Mouse (Mus musculus) embryonic fibroblast, embryonic 13.5 days (primary cell): ENCODE measurements around the gene Hist2h2ac.
A peak's percentile ranks its signal among the peaks of the same experiment; 100 is the strongest.

Experiments
- CTCF ChIP-seq: IDR thresholded peaks from 2 replicates; pipeline ENCODE4 v1.5.1; 2011; ENCODE audit warnings: mild to moderate bottlenecking, control low read depth, low read length, moderate library complexity, borderline replicate concordance; ENCODE audit not compliant: insufficient read depth
- POLR2A ChIP-seq: IDR thresholded peaks from 2 replicates; pipeline ENCODE4 v1.6.1; 2011; ENCODE audit warnings: low read depth, mild to moderate bottlenecking, control low read depth, low read length, moderate library complexity

GRCm38 (mm10) chr3:96237904-96238511 lies 17.3 kb upstream of the Hist2h2ac start:
- TF ChIP-seq CTCF (no peak), POLR2A (peak; percentile 82)
